Mouse (Mus musculus) central nervous system, embryonic 18 days (tissue): ENCODE measurements around the gene Retn. TPM values are rescaled to one million over a fixed set of nuclear protein-coding genes. Genes with fewer than 3 reads are reported as not detected.

Source experiments
- polyA plus RNA-seq: library from polyadenylated mRNA; depleted of rRNA; stranded (reverse); fragments of >200 nt; gene quantifications from 2 replicates; pipeline ENCODE4 v1.2.3, GENCODE M21; 2012; rRNA removed

Retn gene
- 0.95 and 1.3 TPM in 2 replicates for polyA plus RNA-seq

DNA sequence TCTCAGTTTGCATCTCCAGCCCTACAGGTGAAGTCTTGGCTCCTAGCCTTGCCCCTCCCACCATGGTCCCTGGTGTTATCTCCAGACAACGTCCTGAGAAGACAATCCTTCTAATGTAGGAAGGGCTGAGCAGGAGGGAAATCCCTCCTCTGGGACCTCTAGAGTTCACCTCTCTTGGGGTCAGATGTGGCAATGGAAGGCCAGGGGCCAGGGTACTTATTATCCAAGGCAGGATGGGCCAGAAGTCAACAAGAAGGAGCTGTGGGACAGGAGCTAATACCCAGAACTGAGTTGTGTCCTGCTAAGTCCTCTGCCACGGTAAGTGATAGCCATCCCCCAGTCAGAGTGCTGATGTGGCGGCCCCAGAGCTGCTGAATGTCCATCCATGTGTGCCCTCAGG is at the start of gene Retn:
Gene Retn, plus strand, starts transcription at position 245 of the 400 bp plus-strand sequence.

DNA sequence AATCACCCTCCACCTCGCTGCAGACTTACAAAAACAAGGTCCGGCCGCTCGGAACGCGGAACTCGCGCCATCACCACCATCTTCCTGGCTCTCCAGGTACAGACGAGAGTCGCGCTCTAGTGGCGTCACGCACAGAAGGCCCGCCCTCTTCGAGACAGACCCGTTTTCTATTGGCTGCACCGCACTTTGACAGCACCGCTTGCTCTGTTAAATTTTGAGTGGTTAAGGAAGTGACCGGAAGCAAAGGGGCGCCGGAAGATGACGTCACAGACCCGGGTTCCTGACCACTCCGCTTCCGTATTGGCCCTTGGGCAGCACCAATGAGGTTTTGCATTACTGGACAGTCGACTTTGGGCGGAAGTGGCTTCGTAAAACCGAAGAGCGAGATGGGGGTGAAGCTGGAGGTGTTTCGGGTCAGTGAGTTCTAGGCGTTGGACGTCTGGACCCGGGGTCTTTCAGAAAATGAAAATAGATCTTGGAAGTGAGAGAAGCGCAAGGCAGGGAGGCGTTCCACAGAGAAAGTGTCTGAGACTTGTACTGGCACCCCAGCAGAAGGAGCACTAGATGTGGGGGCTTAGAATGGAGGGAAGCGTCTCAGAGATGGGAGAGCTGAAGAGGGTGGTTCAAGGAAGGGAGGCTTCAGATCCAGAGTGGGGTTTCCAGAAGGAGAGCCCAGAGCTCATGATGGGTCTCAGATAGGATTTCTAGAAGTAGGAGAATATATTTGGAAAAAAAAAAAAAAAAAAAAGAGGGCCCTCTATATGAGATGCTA is 34.2 kb upstream of the Retn start, which contains the start of the genes Xab2 and Pet100:
Gene Xab2, minus strand, starts transcription at position 118 of the 772 bp plus-strand sequence.
Gene Pet100, plus strand, starts transcription at position 350 of the 772 bp plus-strand sequence.

DNA sequence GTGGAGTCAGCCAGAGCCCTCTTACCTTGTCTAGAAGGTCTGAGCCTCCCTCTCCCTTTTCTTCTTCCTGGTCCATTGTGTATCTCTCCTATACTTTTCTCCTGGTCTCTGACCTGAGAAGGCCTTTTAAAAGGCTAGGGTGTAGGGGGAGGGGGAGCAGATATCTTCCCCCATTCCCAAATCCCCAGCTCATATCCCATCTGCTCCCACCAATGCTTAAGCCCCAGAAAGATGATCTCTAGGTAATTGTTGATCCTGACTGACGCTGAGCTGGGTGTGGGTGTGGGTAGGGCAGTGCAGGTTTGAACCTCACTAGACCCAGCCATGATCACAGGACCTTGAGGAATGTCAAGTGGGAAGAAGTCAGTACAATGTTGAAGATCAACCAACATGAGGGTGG is 30.1 kb upstream of the Retn start, which contains the start of gene Pcp2:
Gene Pcp2, minus strand, starts transcription at position 101 of the 400 bp plus-strand sequence.

DNA sequence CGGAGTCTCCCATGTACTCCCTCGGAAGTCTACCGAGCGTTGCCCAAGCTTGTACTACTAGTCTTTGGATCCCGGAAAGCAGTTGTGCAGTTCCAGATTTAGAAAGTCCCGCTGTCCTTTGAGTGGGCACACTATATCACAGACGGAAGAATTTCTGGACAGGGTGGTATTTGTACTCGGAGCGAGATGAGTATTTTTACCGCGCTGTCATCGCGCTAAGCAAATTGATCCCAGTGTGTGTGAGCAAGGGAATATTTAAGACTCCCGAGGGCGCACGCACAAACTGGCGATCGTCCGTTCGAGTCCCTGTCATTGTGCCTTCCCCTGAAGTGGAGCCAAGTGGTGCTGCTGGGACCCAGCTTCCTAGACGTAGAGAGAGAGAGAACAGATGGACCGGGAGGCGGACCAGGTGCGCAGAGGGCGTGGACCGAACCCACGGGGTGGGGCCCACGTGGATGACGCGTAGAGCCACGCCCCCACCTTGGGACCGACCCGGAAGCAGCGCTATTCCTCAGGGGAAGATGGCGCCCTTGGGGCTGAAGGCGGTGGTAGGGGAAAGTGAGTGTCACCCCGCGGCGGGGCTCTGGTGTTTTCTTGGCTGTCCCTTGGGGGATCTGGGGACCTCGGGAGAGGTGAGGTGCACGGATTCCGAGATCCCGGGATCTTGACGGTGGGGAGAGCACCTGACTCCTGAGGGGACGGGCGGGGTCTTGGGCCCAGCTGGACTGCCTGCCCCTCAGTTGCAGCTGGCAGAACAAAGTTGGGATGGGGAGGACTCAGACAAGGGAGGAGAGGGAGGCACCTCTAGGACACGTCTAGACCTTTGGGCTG is 24.7 kb upstream of the Retn start, which contains the start of gene Stxbp2:
Gene Stxbp2, plus strand, starts transcription at position 309 of the 831 bp plus-strand sequence.

DNA sequence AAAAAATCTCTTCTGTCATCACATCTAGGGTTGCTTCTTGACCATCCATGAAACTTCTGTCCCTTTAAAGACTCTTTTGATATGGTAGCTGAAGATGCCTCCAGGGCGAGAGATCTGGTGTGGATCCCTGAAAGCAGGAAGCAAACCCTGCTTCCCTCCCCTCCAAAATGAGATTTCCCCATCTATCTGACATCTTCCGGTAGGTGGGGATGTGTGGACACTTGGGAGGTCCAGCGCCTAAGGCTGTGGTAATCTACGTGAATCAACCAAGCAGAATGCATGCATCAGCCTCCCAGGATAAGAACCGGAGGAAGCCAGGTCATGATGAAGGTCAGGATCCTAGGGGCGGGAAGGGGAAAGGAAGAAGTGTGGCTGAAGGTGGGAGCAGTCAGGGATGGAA is 9.9 kb downstream of the Retn start, which contains the start of gene Mcemp1:
Gene Mcemp1, plus strand, starts transcription at position 248 of the 400 bp plus-strand sequence.

DNA sequence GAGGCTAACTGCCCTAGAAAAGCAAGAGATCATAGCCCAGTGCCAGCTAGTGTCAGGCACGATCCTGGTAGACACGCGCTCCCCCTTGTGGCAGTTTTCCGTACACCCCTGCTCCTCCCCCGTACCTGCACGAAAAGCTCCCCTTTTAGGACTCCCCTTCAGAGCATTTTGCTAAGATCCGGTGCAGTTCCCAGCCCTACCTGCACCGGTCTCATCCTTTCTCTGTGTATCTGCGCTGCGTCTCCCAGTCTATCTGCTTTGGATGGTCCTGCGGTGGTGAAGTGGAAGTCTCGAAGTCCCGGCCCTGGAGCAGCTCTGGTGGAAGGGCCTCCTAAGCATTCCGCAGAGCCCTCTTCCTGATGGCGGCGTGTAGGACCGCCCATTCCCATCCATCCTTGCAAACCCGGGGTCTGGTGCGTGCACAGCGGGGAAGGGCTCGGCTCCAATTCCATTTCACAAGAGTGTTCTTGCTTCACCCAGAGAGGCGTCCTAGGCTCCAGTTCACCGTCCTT is 16.5 kb downstream of the Retn start, which contains the start of gene Fcor:
Gene Fcor, minus strand, starts transcription at position 383 of the 512 bp plus-strand sequence.

DNA sequence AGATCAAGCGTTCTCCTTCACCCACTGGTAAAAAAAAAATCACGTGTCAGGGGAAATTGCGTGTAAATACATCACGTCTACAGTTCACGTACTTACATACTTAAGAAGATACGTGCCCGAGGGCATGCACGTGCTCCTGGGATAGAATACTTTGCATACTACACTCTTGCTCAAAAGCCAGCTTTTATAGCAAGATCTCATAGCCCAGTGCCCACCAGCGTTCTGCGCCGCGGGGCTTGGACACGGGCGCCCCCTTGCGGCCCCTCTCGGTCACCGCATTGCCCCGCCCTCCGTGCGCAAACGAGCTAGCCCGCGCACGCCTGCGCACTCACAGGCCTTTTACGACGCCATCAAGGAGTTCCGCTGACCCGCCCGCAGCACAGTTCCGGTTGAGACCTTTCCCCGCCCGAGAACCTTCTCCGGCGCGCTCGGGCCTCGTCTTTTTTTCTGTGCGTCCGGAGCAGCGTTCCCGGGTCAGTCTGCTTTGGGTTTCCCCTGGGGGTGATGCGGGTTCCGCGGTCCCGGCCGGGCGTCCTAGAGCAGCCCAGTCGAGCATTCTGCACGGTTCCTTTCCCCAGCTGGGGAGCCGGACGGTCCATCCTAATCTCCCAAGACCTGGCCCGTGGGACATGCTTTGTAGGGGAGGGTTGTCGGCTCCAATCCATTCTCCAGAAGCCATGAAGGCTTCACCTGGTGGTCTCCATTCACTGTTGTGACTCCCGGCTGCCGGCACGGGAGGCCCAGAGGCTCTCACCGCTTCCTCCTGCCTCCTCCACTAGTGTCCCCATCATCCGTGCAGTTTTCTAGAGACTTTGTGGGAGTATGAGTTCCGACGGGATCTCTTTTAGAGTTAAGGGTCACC is 20.8 kb downstream of the Retn start, which contains the start of gene Trappc5:
Gene Trappc5, plus strand, starts transcription at position 169 of the 862 bp plus-strand sequence.

DNA sequence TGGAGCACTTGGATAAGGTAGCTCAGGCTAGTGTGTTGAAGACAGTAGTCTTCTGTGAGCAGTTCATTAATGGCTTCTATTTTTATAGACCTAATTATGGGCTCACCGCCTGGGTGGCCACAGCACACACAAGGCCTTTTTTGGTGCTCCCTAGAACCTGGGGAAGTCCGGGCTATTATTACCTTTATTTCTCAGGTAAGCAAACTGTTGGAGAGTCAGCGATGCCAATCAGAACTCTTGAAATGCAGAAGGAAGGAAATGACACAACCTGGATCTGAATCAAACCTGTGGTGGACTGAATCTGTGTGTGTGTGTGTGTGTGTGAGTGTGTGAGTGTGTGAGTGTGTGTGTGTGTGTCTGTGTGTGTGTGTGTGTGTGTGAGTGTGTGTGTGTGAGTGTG is 38.6 kb downstream of the Retn start, which contains the start of gene Fcer2a:
Gene Fcer2a, minus strand, starts transcription at position 55 of the 400 bp plus-strand sequence.

Other genes with a start within 250 kb of the Retn start
- gene Pex11g, start 188.1 kb upstream of the Retn start, polyA plus RNA-seq = 2.4 and 2.9 TPM in 2 replicates
- 0.58 and 0.62 TPM in 2 replicates for gene Tex45, start 184.9 kb upstream of the Retn start, polyA plus RNA-seq
- 74.2 and 92.5 TPM in 2 replicates for gene Zfp358, start 162.6 kb upstream of the Retn start, polyA plus RNA-seq
- gene Mcoln1, start 155.3 kb upstream of the Retn start, polyA plus RNA-seq = 236 and 248 TPM in 2 replicates
- 59.1 and 61.3 TPM in 2 replicates for gene Pnpla6, start 140.4 kb upstream of the Retn start, polyA plus RNA-seq
- 0.26 and 0.55 TPM in 2 replicates for gene C330021F23Rik, start 87.8 kb upstream of the Retn start, polyA plus RNA-seq
- 72.3 and 75.4 TPM in 2 replicates for gene Camsap3, start 68.5 kb upstream of the Retn start, polyA plus RNA-seq
- gene Xab2, start 34.5 kb upstream of the Retn start, polyA plus RNA-seq = 63.3 and 64.9 TPM in 2 replicates
- 49.0 and 56.9 TPM in 2 replicates for gene Pet100, start 34.2 kb upstream of the Retn start, polyA plus RNA-seq
- gene Pcp2, start 30.2 kb upstream of the Retn start, polyA plus RNA-seq = 1.1 and 17.6 TPM in 2 replicates
- 209 and 221 TPM in 2 replicates for gene Stxbp2, start 24.8 kb upstream of the Retn start, polyA plus RNA-seq
- gene Mcemp1, start 10.0 kb downstream of the Retn start, polyA plus RNA-seq = 0.27 and 0.28 TPM in 2 replicates
- gene Fcor, start 16.6 kb downstream of the Retn start, polyA plus RNA-seq = 11.2 and 13.3 TPM in 2 replicates
- gene Trappc5, start 20.5 kb downstream of the Retn start, polyA plus RNA-seq = 61.4 and 63.1 TPM in 2 replicates
- 0.03 TPM in 1 of 2 replicates, not detected in the other for gene Fcer2a, start 38.4 kb downstream of the Retn start, polyA plus RNA-seq
- gene Clec4g, start 64.9 kb downstream of the Retn start, polyA plus RNA-seq = not detected in 2 replicates
- gene Cd209a, start 93.2 kb downstream of the Retn start, polyA plus RNA-seq = 0.03 TPM in 1 of 2 replicates, not detected in the other
- gene Cd209e, start 198.5 kb downstream of the Retn start, polyA plus RNA-seq = not detected in 2 replicates
- not detected in 2 replicates for gene Cd209d, start 222.8 kb downstream of the Retn start, polyA plus RNA-seq